Mouse (Mus musculus): ENCODE measurements around the gene Tbca. TPM values are rescaled to one million over a fixed set of nuclear protein-coding genes. Genes with fewer than 3 reads are reported as not detected.

Tbca gene
- total RNA-seq, 2 experiments from 2014 or later: 179 to 182 TPM

GRCm38 (mm10) chr13:94843236-94843635 lies 54.5 kb downstream of the Tbca start:
- DNase-seq: no peak
- intact Hi-C loops (cut with DNase I): no loop called here

- intact Hi-C loops (cut with DNase I): no loop called here
- no peak for DNase-seq
These were observed 59.2 kb downstream of the Tbca start for GRCm38 (mm10) chr13:94847870-94848269.

GRCm38 (mm10) chr13:94849351-94849750 lies 60.6 kb downstream of the Tbca start:
- intact Hi-C loops (cut with DNase I): no loop called here
- no peak for DNase-seq

- DNase-seq: no peak
- intact Hi-C loops (cut with DNase I): no loop called here
These were observed 69.4 kb downstream of the Tbca start for GRCm38 (mm10) chr13:94858016-94858575.

GRCm38 (mm10) chr13:94859256-94859655 lies 70.5 kb downstream of the Tbca start:
- no peak for DNase-seq
- intact Hi-C loops (cut with DNase I): no loop called here

- intact Hi-C loops (cut with DNase I): no loop called here
- no peak for DNase-seq
These were observed 74.0 kb downstream of the Tbca start for GRCm38 (mm10) chr13:94862491-94863230.

GRCm38 (mm10) chr13:94866906-94867305 lies 78.2 kb downstream of the Tbca start:
- DNase-seq: no peak
- intact Hi-C loops (cut with DNase I): loop anchor here (5.0 kb wide), 2 partner anchors 160 to 305 kb away; no protein-coding TSS in a partner anchor

GRCm38 (mm10) chr13:94867772-94868171 lies 79.1 kb downstream of the Tbca start:
- intact Hi-C loops (cut with DNase I): loop anchor here (5.0 kb wide), 2 partner anchors 160 to 305 kb away; no protein-coding TSS in a partner anchor
- DNase-seq: no peak

GRCm38 (mm10) chr13:94868478-94868950 lies 79.8 kb downstream of the Tbca start:
- peak in 1 of 2 experiments; percentile 68 for DNase-seq
- intact Hi-C loops (cut with DNase I): loop anchor here (5.0 kb wide), 2 partner anchors 161 to 306 kb away; no protein-coding TSS in a partner anchor

- intact Hi-C loops (cut with DNase I): loop anchor here (5.0 kb wide), 2 partner anchors 162 to 307 kb away; no protein-coding TSS in a partner anchor
- DNase-seq: no peak
These were observed 80.8 kb downstream of the Tbca start for GRCm38 (mm10) chr13:94869541-94869940.

- intact Hi-C loops (cut with DNase I): no loop called here
- no peak for DNase-seq
These were observed 81.4 kb downstream of the Tbca start for GRCm38 (mm10) chr13:94870071-94870460.

GRCm38 (mm10) chr13:94870461-94871186 lies 81.9 kb downstream of the Tbca start:
- intact Hi-C loops (cut with DNase I): no loop called here

GRCm38 (mm10) chr13:94871806-94872320 lies 83.2 kb downstream of the Tbca start:
- intact Hi-C loops (cut with DNase I): no loop called here
- DNase-seq: no peak

More at GRCm38 (mm10) chr13:94870461-94871186, 81.9 kb downstream of the Tbca start:
- no peak for DNase-seq

- DNase-seq: no peak
- intact Hi-C loops (cut with DNase I): no loop called here
These were observed 83.7 kb downstream of the Tbca start for GRCm38 (mm10) chr13:94872439-94872838.

GRCm38 (mm10) chr13:94873111-94874038 lies 84.7 kb downstream of the Tbca start:
- DNase-seq: no peak
- intact Hi-C loops (cut with DNase I): no loop called here

- DNase-seq: no peak
- intact Hi-C loops (cut with DNase I): no loop called here
These were observed 85.3 kb downstream of the Tbca start for GRCm38 (mm10) chr13:94874039-94874425.

- intact Hi-C loops (cut with DNase I): no loop called here
- no peak for DNase-seq
These were observed 86.1 kb downstream of the Tbca start for GRCm38 (mm10) chr13:94874656-94875395.

- DNase-seq: no peak
- intact Hi-C loops (cut with DNase I): no loop called here
These were observed 86.7 kb downstream of the Tbca start, which contains the start of gene Otp for GRCm38 (mm10) chr13:94875396-94875880. Gene Otp (plus strand): TSS chr13:94875602.
